Mouse (Mus musculus) regulatory T cell (primary cell): ENCODE measurements around the gene Ssbp3.

Source experiments
- in situ Hi-C: fragments of 300-600 bp; cut with MboI, MseI; formaldehyde crosslinking; loops from one replicate; pipeline ENCODE4 v1.15.1; 2025; ENCODE audit warnings: high pct_unique_total_duplicates

Gene Ssbp3

GRCm38 (mm10) chr4:106907701-106908425, 2.6 kb upstream of the Ssbp3 start:
- in situ Hi-C loops = no loop called here

DNA sequence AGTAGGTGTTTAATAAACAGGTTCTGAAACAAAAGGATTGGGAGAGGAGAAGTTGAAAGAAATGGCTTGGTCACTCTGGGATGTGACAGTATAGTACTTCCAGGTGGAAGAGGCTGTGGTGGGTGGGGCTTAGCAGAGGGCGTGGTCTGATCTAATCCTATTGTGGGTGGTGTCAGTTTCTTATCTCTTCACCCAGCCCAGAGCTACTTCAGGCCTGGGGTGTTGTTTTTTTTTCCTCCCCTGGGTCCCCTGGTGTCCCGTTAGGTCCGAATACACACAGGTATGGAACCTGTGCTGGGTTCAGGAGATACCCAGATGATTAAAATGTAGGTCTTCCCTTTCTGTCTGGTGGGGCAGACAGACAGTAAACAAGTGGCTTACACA, 2.1 kb upstream of the Ssbp3 start:
- in situ Hi-C loops = no loop called here

- in situ Hi-C loops = no loop called here
Measured at GRCm38 (mm10) chr4:106908950-106909751, 1.4 kb upstream of the Ssbp3 start.

- in situ Hi-C loops = no loop called here
Measured at GRCm38 (mm10) chr4:106909797-106910196, 704 bp upstream of the Ssbp3 start.

- in situ Hi-C loops = no loop called here
Measured at GRCm38 (mm10) chr4:106911246-106911801, 823 bp downstream of the Ssbp3 start.

DNA sequence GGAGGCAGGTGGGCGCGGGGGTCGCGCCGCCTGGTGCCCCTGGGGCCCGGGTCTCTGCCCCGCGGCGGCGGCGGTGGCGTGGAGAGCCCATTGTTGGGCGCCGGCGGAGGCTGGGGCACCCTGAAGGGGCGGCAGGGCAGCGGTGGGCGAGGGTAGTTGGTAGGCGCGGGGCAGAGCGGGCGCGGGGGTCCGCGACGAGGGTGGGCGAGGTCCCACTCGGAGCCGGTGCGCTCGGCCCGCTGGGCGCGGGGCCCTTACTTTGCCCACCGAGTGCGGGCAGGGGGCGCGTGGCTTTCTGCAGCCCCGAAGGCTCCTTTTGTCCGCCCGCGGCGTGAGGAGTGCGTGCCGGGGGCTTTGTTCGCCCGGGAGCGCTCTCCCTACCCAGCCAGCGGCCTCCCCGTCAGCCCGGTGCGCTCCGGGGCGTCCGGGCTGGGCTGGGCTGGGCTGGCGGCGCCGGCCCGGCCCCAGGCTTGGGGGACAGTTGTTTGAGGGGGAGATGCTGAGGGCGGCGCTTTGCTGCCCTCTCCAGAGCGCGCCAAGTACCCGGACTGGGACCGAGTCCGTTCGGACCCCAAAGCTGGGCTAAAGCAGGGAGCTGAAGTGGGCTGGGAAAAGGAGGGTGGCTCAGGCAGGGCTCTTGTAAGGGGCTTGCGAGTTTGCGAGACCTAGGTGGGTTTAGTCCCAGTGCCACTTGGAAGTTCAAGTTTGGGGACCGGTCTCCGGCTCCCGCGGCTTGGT, 1.6 kb downstream of the Ssbp3 start:
- in situ Hi-C loops = no loop called here

DNA sequence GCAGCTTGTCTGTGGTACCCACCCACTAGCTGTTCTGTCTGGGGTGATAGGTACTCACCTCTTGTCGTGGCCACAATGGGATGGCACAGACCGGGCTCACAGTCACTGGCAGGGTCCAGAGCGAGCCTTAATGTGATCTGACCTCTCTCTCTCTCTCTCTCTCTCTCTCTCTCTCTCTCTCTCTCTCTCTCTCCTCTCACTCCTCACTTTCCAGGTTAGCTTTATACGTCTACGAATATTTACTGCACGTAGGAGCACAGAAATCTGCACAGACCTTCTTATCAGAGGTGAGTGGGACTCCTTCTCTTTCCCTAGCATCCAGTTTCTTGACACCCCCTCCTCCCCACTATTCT, 2.2 kb downstream of the Ssbp3 start:
- in situ Hi-C loops = no loop called here

DNA sequence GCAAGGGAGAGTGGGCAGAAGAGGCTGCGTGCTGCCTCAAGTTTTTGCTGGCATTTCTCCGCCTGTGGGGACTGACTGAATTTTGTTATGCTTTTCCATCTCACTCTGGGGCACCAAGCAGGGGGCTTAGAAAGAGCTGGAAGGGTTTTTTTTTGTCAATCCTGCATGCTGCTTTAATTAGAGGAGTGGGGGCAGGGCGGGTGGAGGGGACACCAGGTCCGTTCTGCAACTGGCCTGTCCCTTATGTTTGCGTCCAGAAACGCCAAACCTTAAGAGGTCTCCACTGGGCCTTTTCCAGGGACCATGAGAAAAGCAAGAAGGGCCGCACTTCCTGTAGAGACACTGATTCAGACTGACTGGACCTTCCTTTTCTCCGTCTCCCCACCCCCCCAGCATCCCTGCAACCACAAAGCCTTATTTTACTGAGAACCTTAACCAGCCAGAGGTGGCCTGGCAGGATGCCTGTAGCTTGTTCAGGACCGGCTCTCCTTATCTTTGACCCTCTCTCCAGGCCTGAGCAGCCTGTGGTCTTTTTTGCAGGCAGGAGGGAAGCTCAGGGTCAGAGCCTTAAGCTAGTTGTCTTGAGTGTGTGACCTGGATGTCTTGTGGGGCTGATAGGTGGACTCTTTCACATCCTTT, 3.0 kb downstream of the Ssbp3 start:
- in situ Hi-C loops = no loop called here

DNA sequence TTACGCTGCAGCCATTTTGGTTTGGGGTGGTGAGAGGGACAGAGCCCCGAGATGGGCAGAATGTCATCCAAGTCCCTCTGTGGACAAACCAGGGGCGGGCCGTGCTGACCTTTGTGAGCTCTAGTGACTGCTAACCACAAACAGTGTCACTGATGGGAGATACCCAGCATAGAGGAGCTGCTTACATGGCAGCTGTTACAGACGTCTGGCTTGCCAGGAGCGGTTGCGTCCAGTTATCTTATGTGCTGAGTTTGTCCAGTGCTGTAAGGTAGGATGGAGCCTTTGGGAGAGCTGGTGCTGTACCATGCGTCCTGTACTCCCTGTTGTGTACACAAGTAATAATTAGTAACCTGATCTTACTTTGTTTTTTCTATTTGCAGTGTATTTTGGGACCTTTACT, 4.8 kb downstream of the Ssbp3 start:
- in situ Hi-C loops = loop anchor here (5.0 kb wide), 1 partner anchor 72 kb away; no protein-coding TSS in a partner anchor

- in situ Hi-C loops = loop anchor here (5.0 kb wide), 1 partner anchor 69 kb away; no protein-coding TSS in a partner anchor
Measured at GRCm38 (mm10) chr4:106918263-106918662, 7.8 kb downstream of the Ssbp3 start.

DNA sequence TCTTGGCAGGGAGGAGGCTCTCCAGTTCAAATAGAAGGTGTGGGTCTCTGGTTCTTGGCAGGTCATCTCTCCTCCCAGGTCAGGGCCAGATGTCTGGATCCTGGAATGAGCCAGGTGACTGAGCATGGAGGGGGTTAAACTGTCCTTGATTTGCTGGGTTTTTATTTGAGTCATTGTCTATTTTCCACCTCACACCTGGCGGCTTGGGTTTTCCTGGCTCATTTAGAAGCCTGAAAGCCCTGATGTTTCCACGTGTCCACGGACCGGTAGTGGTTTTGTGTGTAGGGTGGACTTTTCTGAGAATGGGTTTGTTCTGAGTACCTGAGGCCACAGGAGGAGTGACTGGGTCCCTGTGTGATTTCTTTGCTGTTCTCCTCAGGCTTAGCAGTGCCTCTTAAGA, 9.6 kb downstream of the Ssbp3 start:
- in situ Hi-C loops = no loop called here

DNA sequence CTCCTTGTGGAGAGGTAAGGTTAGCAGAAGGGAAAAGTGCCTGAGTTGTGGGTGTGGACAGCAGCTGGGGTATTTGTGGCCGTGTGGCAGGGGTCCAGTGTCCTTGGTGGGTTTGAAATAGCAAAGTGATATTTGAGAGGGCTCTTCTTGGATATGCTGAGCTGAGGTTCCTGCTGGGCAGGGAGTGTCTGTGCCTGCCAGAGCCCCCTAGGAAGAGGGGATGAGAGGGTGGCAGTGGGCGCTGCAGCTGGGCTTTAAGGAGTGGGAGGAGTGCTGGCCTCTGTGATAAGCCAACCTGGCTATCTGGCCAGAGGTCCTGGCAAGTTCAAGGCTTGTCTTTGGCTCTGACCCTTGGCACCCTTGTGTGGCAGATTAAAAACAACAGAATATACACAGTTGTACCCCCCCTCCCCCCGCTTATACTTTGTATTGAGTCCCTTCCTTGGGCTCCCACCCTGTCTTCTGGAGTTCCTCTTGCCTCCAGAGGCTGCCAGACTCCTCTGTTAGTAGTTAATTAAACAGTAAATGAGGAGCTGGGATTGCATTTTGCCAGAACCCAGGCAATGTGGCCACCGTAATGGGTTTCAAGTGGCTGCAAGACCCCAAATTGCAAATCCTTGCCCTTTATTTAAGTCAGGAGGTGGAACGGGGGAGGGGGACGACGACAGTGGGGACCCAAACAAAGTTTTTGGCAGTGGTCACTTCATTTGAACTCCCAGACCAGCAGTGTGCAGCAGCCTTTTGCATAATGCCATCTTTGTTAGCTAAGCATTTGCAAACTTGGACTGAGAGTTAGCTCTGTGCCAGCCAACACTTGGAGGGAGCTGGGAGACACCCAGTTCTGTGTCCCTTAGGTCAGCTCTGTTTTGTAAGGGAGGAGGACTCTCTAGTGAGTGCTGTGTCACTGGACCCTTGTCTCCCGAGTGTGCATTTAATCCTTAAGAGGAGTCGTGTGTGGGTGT, 11.2 kb downstream of the Ssbp3 start:
- in situ Hi-C loops = no loop called here

DNA sequence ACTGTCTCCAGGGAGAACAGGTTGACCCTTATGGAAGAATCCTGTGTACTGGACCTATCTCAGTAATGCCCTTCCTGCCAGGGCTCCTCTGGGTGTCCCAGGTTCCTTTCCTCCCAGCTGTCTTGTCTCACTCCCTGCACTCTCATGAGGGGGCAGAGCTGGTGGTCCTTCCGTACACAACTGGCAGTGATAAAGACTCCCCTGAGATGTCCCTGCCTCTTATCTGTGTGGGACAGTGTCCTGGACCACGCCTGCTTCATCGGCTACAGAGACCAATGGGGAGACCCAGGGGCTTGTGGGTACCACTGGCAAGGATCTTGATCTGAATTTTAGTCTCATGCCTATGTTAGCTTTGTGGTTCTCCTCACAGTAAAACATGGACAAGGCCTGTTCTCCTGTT, 12.4 kb downstream of the Ssbp3 start:
- in situ Hi-C loops = no loop called here

GRCm38 (mm10) chr4:106924175-106924574, 13.7 kb downstream of the Ssbp3 start:
- in situ Hi-C loops = no loop called here

DNA sequence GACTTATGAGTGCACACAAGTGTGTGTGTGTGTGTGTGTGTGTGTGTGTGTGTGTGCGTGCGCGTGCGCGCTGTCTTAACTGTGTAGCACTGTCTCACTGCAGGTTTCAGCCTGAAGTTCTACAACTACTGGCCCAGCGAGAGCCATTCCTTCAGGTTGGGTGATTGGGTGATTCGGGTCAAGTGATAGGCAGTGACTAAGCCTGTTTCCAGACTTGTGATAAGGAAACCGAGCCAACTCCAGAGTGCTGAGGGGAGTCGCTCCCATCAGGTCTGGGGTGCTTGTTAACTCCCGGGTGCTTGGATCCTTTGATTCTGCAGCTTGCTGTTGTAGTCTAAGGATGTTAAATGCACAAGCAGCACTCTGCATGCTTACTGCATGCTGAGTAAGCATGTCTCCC, 14.4 kb downstream of the Ssbp3 start:
- in situ Hi-C loops = no loop called here

GRCm38 (mm10) chr4:106926401-106926800, 15.9 kb downstream of the Ssbp3 start:
- in situ Hi-C loops = no loop called here

GRCm38 (mm10) chr4:106927034-106927433, 16.5 kb downstream of the Ssbp3 start:
- in situ Hi-C loops = no loop called here

GRCm38 (mm10) chr4:106928961-106929360, 18.5 kb downstream of the Ssbp3 start:
- in situ Hi-C loops = no loop called here

- in situ Hi-C loops = no loop called here
Measured at GRCm38 (mm10) chr4:106932583-106932982, 22.1 kb downstream of the Ssbp3 start.

DNA sequence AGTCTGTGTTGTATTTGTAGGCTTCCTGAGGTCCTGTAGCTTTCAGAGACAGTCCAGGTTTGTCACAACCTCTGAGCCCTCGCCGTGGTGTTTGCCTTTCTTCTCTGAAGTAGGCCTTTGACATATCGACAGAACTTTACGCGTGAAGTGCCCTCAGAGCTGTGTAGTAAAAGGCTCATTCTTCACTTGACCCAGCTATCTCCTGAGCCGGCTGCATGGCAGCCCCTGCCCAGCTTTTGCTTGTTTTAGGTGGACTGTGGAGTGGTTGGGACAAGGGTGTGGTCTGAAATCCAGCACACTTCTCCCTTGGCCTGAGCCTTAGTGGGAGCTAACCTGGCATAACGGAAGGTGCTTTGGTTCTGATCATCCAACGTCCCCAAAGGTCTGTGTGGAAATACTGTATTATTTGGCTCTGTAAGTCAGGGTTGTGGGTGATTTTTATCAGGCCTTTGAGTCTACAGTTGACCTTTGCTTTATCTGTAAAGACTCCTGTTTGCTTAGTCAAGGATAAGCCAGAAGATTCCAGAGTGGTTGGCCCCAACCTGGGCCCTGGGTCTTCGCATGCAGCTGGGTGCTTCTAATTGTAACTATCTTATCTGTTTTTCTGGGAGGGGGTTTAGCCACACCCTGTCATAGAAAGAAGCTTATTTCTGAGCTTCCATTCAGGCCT, 23.4 kb downstream of the Ssbp3 start:
- in situ Hi-C loops = no loop called here
